Mouse (Mus musculus) 3134 (cell line): ENCODE data around the gene Ccdc137.

Experiments
- DNase-seq: peaks from one replicate; pipeline ENCODE4 v3.0.0-alpha.2; 2011; ENCODE audit warnings: low spot score; ENCODE audit not compliant: insufficient read length; ENCODE audit errors: extremely low read depth

The Ccdc137 gene

DNA sequence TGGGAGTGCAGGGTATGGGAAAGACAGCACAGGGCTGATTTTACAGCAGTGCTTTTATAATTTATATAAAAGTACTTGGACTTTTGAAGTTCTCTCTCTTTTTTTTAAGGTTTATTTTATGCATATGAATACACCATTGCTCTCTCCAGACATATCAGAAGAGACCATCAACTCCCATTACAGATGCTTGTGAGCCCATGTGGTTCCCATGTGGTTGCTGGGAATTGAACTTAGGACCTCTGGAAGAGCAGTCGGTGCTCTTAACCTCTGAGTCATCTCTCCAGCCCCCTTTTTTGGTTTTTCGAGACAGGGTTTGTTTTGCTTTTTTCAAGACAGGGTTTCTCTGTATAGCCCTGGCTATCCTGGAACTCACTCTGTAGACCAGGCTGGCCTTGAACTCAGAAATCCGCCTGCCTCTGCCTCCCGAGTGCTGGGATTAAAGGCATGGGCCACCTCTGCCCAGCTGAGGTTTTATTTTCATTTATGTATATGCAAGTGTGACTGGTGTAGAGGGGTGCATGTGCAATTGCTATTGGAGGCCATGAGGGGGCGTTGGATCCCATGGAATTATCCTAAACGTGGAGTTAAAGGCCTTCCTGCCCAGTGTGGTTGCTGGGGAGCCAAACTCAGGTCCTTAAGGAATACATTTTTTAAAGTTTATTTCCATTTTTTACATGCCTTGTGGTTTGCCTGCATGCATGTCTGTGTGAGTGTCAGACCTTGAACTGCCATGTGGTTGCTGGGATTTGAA lies 1.1 kb downstream of the Ccdc137 start:
- no peak for DNase-seq

DNA sequence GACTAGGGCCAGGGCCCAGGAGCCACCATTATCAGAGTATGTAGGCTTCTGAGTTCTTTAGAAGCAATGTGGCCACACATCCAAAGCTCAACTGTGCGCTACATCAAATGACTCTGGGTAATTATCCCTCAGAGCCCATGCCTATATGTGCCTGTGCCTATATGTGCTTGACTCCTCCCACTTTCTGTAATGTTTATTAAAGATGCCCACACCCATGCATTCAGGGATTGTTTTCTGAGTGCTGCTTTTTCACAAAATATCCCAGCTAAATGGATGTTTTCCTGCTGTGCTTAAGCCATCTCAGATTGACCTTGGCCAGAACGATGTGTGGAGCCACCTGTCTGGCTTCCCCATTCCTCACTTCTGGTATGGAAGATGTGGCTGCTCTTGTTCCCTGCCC lies 5.6 kb downstream of the Ccdc137 start:
- no peak for DNase-seq

DNA sequence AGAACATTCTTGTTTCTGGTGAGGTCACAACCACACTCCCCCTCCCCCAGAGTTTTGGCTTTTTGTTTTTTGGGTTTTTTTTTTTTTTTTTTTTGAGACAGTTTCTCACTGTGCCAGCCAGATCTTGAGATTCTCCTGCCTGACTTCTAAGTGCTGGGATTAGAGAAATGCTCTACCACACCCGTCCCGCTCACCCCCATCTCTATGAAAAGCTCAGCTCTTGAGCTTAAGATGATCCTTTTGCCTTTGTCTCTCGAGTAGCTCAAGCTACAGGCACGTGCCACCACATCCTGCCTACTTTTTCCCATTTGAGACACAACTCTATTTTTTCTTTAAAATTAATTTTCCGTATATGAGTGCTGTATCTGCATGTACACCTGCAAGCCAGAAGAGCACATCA lies 6.5 kb downstream of the Ccdc137 start:
- DNase-seq = no peak

DNA sequence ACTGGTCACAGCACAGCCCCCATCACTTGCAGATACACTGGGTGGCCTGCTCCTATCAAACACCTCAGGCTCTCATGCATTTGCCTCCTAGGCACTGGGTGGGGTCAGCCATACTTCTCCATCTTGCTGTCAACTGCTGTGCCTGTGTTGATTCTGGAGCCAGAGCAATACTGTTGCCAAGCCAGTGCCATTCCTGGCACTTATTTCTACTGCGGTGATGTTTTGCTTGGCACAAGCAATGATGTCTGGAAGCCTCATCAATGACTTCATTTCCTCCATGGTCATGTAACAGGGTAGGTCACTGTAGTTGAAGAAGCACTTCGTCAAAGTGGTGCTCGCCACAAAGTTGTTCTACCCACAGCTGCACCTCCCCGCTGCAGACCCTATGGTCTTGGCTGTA lies 7.6 kb downstream of the Ccdc137 start:
- peak; percentile 72 for DNase-seq

DNA sequence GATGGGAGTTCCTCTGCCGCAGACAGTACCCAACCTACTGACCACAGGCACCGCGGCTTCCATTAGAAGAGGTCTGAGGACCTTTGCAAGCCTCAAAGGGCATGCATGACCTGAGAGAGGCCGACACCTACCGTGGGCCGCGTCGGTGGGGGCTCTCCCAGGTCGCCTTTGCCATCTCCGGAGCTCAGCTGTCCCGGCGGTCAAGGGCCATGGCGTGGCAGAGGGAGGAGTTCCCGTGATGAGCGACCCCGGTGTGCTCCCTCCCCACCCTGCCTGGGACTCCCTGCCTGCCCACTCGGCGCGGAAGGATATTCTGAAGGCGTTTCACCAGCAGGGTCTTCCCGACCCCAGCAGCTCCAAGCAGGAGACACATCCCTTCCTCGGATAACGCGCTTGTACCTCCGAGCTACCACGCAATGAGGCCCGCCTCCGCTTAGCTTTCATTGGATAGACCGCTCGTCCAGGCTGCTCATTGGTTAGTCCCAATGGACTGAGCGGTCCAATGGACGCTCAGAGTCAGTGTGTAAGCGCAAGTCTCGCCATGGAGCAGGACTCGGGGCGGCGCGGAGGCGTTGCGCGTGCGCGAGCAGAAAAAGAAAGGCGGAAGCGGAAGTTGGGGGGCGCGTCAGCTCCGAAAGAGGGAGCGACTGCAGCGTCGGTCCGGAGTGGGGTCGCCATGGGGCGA lies 9.3 kb downstream of the Ccdc137 start, which contains the start of gene Arl16:
Arl16 (minus strand) TSS at position 557 of the 685 bp plus-strand sequence.
- DNase-seq = peak; percentile 98

DNA sequence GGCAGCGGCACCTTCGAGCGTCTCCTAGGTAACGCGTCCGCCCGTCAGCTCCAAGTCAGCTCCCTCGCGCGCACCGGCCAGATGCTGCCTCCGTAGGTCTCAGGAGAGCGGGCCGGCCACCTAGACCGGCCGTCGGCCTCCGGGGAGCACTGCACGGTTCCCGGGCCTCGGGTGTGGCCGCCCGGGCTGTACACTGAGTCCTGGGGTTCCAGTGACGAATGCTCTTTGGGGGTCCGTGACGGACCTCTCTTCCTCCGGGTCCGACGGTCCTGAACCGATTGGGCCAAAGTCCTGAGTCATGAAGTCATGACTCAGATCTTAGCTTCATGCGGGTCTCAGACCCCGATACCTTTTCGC lies 9.8 kb downstream of the Ccdc137 start:
- DNase-seq = no peak

DNA sequence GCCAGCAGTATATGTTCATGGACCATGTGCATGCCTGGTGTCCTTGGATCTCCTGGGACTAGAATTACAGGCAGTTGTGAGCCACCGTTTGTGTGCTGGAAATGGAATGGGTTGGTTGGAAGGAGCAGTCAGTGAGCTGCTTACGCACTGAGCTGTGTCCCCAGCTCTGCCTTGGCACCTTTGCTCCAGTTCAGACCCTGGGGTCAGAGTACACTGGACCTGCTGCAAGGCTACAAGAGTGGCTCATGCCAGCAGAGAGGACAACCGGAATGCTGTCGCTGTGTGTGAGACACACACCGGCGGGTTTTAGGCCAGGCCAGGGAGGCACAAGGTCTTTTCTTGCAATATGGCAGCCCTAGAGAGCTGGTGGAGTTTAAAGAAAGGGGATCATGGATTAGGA lies 14.1 kb downstream of the Ccdc137 start:
- DNase-seq = no peak

DNA sequence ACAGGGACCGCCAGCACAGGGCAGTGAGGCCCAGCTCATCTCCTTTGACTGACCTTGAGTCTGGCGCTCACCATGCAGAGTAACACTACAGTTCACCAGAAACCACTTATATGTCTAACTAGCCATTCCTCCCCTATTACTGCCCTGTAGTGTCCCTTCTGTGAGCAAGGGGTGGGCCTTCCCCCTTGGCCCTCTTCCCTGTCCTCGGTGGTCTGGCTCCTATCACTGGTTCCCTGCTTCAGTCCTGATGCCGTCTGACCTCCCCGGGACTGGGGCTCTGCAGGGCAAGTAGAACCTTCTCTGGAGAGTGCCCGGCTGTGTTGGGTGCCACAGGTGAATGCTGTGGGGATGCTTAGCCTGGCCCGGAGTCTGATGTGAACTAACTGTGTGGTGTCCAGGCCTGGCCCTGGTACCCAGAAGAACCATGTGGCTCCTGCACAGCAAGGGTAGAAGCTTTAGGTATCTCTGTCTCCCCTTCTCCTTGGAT lies 25.6 kb downstream of the Ccdc137 start:
- no peak for DNase-seq

DNA sequence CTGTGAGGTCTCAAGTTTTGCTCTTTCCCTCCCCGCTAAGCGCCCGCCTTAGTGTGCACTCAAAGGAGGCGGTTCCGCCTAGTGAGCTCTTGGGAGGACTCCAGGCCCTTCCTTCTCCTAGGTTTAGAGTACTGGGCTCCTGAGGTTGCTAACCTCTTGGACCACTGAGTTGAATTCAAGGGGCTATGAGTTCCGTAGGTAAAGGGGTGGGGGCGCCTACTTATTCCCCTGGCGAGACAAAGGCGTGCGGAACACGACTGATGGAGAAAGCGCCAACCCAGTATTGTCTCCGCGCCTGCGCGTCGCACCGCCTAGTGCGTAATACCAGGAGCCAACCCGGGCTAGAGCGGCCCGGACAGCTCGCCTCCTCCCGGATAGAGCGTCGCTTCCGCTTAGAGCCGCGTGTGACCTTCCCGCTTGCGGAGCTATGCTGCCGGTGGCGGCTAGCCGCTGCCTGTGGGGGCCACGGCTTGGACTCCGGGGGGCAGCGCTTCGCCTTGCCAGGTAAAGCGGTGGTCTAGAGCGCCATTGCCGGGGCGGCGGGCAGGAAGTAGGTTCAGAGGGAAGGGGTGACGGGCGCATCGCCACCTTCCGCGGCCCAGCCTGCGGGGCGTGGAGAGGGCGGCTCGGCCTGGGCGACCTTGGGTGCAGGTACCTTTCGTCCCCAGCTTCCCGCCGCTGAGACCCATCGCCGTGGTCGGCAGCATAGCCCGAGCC lies 26.5 kb downstream of the Ccdc137 start, which contains the start of gene Mrpl12:
Mrpl12 (plus strand) TSS at position 349 of the 717 bp plus-strand sequence.
- peak; percentile 92 for DNase-seq

DNA sequence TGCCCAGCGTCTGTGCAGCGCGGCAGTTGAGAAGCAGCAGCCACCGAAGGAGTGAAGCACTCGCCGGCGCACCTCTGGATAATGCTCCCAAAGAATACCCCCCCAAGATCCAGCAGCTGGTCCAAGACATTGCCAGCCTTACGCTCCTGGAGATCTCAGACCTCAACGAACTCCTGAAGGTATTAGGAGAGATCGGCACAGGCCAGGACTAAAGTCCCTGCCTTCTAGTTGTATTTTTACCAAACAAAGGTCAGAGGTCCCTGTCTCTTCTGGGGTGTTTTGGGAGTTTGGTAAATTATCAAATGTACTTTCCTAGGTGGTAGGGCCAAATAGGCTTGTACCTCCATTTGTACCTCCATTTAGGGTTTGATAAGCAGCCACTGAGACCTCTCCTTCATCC lies 27.3 kb downstream of the Ccdc137 start:
- DNase-seq = no peak

DNA sequence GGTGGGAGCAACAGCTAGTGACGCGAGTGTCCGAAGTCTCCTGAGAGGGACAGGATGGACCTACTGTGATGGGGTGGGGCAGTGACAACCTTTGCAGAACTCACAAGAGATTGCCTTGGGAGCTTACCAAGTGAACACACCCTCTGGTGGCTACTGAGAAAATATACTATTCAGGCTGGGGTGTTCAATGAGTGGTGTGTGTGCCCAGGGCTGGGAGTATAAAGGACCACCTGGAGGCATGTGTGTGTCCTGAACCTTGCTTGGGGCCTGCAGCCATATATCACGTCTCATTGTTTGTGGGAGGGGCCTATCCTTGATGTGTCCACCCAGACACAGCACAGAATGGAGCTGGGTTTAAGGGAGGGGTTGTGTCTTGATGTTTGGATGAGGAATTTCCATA lies 30.6 kb downstream of the Ccdc137 start:
- no peak for DNase-seq

DNA sequence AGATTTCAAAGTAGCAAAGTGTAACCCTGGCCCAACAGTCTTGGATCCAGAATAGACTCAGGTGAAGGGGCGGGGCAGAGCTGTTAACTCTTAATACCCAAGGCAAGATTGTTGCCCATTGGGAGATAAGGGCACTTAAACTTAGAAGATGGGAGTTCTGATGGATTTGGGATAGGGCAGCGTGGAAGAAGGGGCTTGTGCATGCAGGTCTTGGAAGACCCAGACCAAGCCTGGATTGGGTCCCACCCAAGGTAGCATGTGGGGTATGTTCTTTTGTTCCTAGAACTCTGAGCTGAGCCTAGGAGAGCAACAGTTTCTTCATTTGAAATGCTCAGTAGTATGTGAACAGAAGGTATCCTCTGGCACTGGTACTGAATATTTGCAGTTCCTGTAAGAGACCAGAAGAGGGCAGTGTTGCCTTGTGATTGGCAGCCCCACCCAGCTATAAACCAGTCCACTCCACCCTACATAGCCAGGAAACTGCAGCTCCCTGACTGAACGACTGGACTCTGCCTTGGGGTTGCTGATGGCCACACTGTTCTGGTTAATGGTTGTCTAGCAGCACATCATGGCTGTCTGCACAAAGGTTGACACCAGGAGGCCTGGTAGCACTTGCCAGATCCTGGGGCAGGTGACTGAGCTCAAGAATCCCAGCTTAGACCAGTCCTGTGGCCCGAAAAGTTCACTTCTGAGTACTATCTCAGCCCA lies 31.3 kb downstream of the Ccdc137 start:
- DNase-seq = peak; percentile 54

DNA sequence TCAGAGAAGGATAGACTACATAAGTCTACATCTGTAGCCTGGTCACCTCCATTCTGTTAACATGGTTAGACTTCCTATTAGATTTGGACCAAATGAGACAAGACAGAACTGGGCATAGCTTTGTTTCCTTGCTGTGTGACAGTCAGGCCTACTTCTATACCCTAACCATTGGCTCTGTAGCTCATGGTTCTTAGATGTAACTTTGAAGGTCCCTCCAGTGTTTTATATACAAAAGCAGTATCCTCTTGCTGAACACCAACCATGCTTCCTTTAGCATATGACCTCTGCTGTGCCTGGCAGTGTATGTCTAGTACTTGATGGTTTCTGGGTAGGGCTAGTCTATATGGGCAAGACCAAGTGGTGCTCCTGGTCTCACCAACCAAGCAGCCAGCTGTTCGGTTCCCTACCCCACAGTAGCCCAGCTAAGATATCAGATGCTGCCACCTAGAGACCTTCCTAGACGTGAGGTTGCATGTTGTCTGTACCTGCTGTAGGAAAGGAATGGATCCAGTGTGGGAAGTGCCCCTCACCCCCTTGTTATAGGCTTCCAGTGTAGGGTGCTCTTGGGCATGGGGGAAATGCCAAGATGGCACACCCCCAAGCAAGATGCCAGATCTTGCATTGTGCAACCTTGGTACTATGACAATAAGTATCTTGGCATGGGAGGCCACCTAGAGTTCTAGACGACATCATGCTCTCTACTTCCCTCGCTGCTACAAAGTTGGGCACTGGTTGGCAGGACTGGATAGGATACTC lies 32.6 kb downstream of the Ccdc137 start:
- no peak for DNase-seq

DNA sequence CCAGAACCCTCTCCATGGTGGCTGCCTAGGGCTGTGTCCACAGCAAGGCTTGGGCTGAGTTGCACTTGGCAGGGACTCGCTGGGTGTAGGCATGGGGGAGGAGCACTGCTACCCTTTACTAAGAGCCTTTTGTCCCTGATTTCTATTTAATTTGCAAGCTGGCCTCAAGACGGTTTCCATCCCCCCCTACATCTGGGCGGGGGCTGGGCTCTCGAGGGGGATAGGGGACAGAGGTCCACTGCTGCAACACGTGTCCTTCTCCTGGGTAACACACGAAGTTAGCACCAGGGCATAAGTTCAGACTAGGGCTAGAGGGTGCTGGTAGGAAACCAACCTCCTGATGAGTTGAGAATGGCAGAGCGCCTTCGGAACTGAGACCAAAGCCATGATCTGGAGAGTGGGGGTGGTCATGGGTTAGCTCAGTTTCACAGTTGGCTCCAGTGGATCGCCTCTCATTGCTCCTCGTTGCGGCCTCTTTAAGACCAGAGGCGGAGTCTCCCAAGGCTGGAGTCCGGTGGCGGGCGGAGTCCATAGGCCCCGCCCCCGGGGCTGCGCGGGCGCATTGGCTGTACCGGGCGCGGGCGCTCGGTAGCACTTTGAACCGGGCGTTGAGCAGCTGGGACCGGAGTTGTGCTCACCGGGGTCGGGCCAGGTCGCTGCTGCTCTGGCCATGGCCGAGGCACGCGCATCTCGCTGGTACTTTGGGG lies 33.6 kb downstream of the Ccdc137 start, which contains the start of gene Slc25a10:
Slc25a10 (plus strand) TSS at position 524 of the 707 bp plus-strand sequence.
- DNase-seq = peak; percentile 93

DNA sequence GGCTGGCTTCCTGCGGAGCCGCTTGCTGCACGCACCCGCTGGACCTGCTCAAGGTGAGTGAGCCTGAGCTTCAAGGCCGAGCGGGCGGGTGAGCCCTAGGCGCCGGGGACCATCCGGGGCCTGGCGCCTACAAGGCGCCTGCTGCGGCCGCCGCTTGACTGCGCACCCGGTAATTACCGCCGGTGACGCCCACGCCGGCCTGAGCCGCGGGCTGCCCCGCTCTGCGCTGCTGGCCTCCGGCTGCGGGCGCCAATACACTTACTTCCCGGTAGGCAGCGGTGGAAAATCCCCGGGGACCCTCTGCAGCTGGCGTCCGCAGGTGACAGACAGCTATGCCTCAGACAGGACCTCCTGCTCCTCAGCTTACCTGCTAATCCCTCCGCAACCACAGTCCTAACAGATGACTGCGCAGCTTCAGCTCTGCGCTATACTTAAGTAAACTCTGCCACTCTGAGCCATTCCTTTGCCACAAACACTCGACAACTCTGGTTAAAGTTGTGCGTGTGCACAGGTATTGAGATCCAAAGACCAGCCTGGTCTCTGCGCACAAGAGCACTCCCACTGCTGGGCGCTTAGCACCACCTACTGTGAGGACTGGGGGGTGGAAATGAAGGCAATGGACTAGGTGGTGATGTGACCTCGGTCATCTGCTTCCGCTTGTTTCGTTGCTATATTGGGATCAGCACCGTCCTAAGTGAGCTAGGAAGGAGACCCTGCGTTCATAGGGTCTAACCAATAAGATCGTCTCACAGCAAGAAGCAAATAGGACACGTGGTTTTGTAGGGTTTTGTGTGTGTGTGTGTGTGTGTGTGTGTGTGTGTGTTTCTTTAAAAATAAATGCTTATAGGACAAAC lies 34.3 kb downstream of the Ccdc137 start:
- DNase-seq = no peak

DNA sequence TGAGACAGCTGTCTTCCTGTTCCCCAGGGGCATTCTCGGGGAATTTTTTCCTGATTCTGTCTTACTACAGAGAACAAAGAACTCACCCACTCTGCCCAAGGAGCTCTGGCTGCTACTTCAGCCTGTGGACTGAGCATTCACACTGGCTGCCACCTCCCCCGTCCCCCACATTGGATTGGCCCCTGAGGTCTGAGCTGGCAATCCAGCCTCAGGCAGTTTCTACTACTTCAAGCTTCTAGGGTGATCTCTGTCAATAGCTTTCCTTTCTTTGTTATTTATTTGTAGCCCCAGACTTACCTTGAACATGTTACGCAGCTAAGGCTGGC lies 34.9 kb downstream of the Ccdc137 start:
- DNase-seq = no peak

DNA sequence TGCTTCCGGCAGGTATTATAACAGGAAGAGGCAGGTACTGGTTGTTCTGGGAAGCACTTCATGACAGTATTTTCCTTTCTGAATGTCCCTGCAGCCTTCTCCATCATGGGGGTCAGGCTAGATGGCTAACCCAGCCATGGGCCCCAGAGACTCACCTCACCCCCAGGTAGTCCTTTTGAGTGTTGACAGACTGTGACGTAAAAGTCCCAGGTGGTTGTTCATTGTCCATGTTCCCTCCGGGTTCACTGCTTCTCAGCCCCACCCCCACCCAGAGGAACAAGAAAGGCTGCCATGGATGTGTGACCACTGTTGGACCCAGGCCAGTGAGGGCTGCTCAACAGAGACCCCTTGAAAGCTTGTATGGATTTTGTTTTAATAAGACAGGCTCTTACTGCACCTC lies 35.4 kb downstream of the Ccdc137 start:
- no peak for DNase-seq

DNA sequence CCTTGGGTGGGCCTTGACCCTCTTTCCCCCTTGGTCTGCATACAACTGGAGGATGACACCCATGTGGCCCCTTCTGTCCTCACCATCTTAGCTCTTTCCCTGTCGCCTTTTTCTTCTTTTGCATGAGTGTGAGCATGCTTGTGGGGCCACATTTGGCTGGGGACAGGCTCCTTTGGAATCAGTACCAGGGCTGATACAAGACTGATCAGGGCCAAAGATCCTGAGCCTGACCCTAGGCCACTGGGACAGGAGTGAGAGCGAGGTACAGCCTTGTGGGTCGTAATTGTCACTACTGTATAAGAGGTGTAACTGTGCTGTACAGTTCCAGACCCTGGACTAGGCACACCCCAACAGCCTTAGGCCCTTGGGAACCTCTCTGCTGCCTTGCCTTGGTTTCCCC lies 36.0 kb downstream of the Ccdc137 start:
- no peak for DNase-seq

DNA sequence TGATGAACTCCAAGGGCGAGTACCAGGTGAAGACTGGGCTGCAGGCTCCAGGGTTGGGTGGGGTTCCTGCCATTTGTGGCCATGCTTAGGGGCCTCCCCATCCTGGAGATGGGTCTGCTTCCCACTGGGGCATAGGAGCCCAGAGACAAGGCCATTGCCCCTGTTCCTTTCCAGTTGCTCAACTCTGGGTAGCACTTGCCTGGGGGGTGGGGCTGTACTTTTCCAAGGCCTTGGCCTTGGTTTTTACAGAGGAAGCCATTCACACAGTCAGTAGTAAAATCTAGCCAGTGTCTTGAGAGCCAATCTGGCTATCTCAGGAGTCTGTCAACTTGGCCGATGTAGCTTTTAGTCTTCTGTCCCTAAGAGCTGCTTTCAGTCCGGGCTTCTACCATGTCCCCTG lies 39.5 kb downstream of the Ccdc137 start:
- no peak for DNase-seq
